7 mouse cellular contexts compared by ENCODE assay signal in the genomic region with DNA sequence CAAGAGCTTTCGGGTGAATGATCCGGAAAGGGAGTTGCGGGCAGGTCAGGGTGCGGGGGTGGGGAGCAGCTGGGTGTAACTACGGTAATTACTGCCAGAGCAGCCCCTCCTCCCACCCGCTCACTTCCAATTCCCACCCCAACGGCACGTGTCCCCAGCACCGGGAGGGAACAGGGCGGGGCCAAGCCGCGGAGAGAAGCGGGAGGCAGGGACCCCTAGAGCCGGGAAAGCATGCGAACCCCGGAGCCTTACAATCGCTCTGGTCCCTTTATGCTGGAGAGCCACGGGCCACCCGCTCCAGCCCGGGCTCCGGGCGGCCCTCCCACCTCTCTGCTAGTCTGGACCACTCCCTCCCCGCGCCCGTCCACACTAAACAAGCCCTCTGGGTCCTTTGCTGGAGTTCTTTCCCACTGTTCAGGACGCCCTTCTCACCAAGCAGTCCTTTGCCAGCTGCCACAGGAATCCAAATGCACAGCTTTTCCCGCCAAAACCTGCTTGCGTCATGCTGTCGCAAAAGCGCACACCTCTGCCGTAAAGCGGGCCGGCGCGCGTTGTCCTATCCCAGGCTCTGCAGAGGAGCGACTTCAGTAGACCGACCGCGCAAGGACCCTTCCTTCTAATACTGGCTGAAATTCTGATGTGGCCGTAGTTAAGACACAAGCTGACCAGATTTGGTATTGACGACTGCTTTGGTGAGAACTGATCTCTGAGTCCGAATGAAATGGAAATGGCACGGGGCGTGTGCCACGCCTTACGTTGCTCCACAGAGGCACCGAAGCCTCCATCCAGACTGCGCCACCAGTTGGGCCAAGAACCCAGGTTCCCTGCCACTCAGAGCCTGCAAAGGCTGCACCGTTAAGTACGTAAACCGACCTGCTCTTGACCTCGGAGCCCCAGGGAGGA. TPM values are rescaled to one million over a fixed set of nuclear protein-coding genes. Genes with fewer than 3 reads are reported as not detected.
DNase-seq lines count a peak whose midpoint lies in the region; ATAC-seq lines count a peak whose summit lies in the region.

No protein-coding gene starts in this region.

- H3K9ac ChIP-seq in embryonic facial prominence, embryonic 12.5 days: peak overlapping the region; percentile 71
- H3K9ac ChIP-seq in limb, embryonic 11.5 days (ENCODE audit: low read length): peak overlapping the region; percentile 86
- H3K9ac ChIP-seq in midbrain, embryonic 14.5 days (replicated peaks; ENCODE audit: low read length): peak overlapping the region; percentile 80

- ATAC-seq in embryonic facial prominence, embryonic 12.5 days (ENCODE audit: insufficient number of reproducible peaks, insufficient read depth, low FRiP score, low TSS enrichment): peak; percentile 96
- peak; percentile 93 for ATAC-seq in limb, embryonic 11.5 days (ENCODE audit: insufficient number of reproducible peaks, low FRiP score, low TSS enrichment, low read depth)
- ATAC-seq in midbrain, embryonic 14.5 days (ENCODE audit: low FRiP score, low TSS enrichment): peak; percentile 96

- peak; percentile 89 for DNase-seq in adrenal gland, postnatal 25 days
- peak; percentile 99 for DNase-seq in heart, adult 11 months
- peak; percentile 95 for DNase-seq in kidney, adult 18-20 months
- DNase-seq in limb, embryonic 11.5 days (ENCODE audit: low spot score): peak; percentile 97
- DNase-seq in midbrain, embryonic 14.5 days: peak; percentile 96
- peak; percentile 77 to 86 for DNase-seq in spleen, adult 18-20 months

- H3K4me2 ChIP-seq in embryonic facial prominence, embryonic 12.5 days (replicated peaks): peak overlapping the region; percentile 73
- H3K4me2 ChIP-seq in limb, embryonic 11.5 days (ENCODE audit: low read depth, severe bottlenecking): peak overlapping the region; percentile 77
- H3K4me2 ChIP-seq in midbrain, embryonic 14.5 days (ENCODE audit: low read length): peak overlapping the region; percentile 97

- peaks cover 7% of the 10 kb centered on the region for H3K4me1 ChIP-seq in embryonic facial prominence, embryonic 12.5 days
- H3K4me1 ChIP-seq in limb, embryonic 11.5 days (ENCODE audit: control insufficient read depth, insufficient read depth, low read length): peaks cover 6% of the 10 kb centered on the region; the same call in 1 of the 2 replicates
- peaks cover 11% of the 10 kb centered on the region for H3K4me1 ChIP-seq in midbrain, embryonic 14.5 days (ENCODE audit: control insufficient read depth, insufficient read depth, low read length)

- H3K4me3 ChIP-seq in embryonic facial prominence, embryonic 12.5 days: peak overlapping the region; percentile 63
- H3K4me3 ChIP-seq in limb, embryonic 11.5 days (ENCODE audit: low read depth, low read length): peak overlapping the region; percentile 69
- peak overlapping the region; percentile 63 for H3K4me3 ChIP-seq in midbrain, embryonic 14.5 days (replicated peaks; ENCODE audit: low read depth, low read length)

- H3K27ac ChIP-seq in embryonic facial prominence, embryonic 12.5 days: peak overlapping the region; percentile 95
- H3K27ac ChIP-seq in limb, embryonic 11.5 days (replicated peaks; ENCODE audit: low read depth, low read length): peak overlapping the region; percentile 97
- H3K27ac ChIP-seq in midbrain, embryonic 14.5 days (replicated peaks; ENCODE audit: low read depth, low read length): peak overlapping the region; percentile 83

- H3K9me3 ChIP-seq in embryonic facial prominence, embryonic 12.5 days: no peaks in the 10 kb centered on the region
- no peaks in the 10 kb centered on the region for H3K9me3 ChIP-seq in limb, embryonic 11.5 days (ENCODE audit: control insufficient read depth, low read length)
- H3K9me3 ChIP-seq in midbrain, embryonic 14.5 days (ENCODE audit: control insufficient read depth, low read length): no peaks in the 10 kb centered on the region

- H3K36me3 ChIP-seq in embryonic facial prominence, embryonic 12.5 days: peaks cover 19% of the 10 kb centered on the region
- peaks cover 9% of the 10 kb centered on the region for H3K36me3 ChIP-seq in limb, embryonic 11.5 days (ENCODE audit: control insufficient read depth, insufficient read depth, low read length)
- peaks cover 9% of the 10 kb centered on the region for H3K36me3 ChIP-seq in midbrain, embryonic 14.5 days (ENCODE audit: control insufficient read depth, insufficient read depth, low read length)

- under 1% methylated on average over 51 of the region's 53 CpGs for WGBS in embryonic facial prominence, embryonic 12.5 days
- under 1% methylated on average over 53 of the region's 53 CpGs for WGBS in limb, embryonic 11.5 days
- WGBS in midbrain, embryonic 14.5 days: under 1% methylated on average over 53 of the region's 53 CpGs

- no peaks in the 10 kb centered on the region for H3K27me3 ChIP-seq in embryonic facial prominence, embryonic 12.5 days
- H3K27me3 ChIP-seq in limb, embryonic 11.5 days (ENCODE audit: control insufficient read depth, insufficient read depth, low read length): no peaks in the 10 kb centered on the region
- no peaks in the 10 kb centered on the region for H3K27me3 ChIP-seq in midbrain, embryonic 14.5 days (ENCODE audit: control insufficient read depth, insufficient read depth, low read length)

RNA-seq across cellular contexts. Expression of a gene that starts 0.5 kb away (rescaled TPM):
- total RNA-seq in adrenal gland, postnatal 25 days (2021): 5.8 and 8.1 TPM in 2 replicates
- polyA plus RNA-seq in embryonic facial prominence, embryonic 12.5 days (2016; fragmentation: Nextera tagmentation; extraction: Ambion mirVana): 50.6 and 51.6 TPM in 2 replicates
- polyA plus RNA-seq in limb, embryonic 11.5 days (2014; fragmentation: Nextera tagmentation; extraction: Ambion mirVana): 72.3 and 74.3 TPM in 2 replicates
- polyA plus RNA-seq in midbrain, embryonic 14.5 days (2014; fragmentation: Nextera tagmentation; extraction: Ambion mirVana): 9.9 and 11.1 TPM in 2 replicates

RNA-seq across cellular contexts. Expression of a gene that starts 33.4 kb away (rescaled TPM):
- not detected in 2 replicates for total RNA-seq in adrenal gland, postnatal 25 days (2021)
- polyA plus RNA-seq in embryonic facial prominence, embryonic 12.5 days (2016; fragmentation: Nextera tagmentation; extraction: Ambion mirVana): 0.14 TPM in 1 of 2 replicates, not detected in the other
- polyA plus RNA-seq in limb, embryonic 11.5 days (2014; fragmentation: Nextera tagmentation; extraction: Ambion mirVana): not detected in 2 replicates
- not detected in 2 replicates for polyA plus RNA-seq in midbrain, embryonic 14.5 days (2014; fragmentation: Nextera tagmentation; extraction: Ambion mirVana)

RNA-seq across cellular contexts. Expression of a gene that starts 41.1 kb away (rescaled TPM):
- total RNA-seq in adrenal gland, postnatal 25 days (2021): 189 and 263 TPM in 2 replicates
- polyA plus RNA-seq in embryonic facial prominence, embryonic 12.5 days (2016; fragmentation: Nextera tagmentation; extraction: Ambion mirVana): 230 and 245 TPM in 2 replicates
- polyA plus RNA-seq in limb, embryonic 11.5 days (2014; fragmentation: Nextera tagmentation; extraction: Ambion mirVana): 197 and 238 TPM in 2 replicates
- polyA plus RNA-seq in midbrain, embryonic 14.5 days (2014; fragmentation: Nextera tagmentation; extraction: Ambion mirVana): 66.0 and 90.4 TPM in 2 replicates

Comparison
In these comparisons a context has a peak if more than half of its experiments do, and no peak if none do; other contexts are left out.
1. Peak in every context shown above with its lines: DNase-seq, ATAC-seq, H3K4me3 ChIP-seq and H3K27ac ChIP-seq.